Mouse (Mus musculus) kidney, adult 2 months (tissue): ENCODE results near the gene Taok2.

Source experiments
- CTCF ChIP-seq: fragments of 200-500 bp; conservative IDR thresholded peaks from 2 replicates; pipeline ENCODE4 v1.5.1; 2011; ENCODE audit warnings: low read depth, mild to moderate bottlenecking, control low read depth, low read length, moderate library complexity, mixed read lengths; ENCODE audit not compliant: insufficient read depth, insufficient read length
- POLR2A ChIP-seq: fragments of 200-500 bp; IDR thresholded peaks from one replicate; pipeline ENCODE4 v1.6.1; 2011; ENCODE audit warnings: low read depth, low read length, control low read depth

DNA sequence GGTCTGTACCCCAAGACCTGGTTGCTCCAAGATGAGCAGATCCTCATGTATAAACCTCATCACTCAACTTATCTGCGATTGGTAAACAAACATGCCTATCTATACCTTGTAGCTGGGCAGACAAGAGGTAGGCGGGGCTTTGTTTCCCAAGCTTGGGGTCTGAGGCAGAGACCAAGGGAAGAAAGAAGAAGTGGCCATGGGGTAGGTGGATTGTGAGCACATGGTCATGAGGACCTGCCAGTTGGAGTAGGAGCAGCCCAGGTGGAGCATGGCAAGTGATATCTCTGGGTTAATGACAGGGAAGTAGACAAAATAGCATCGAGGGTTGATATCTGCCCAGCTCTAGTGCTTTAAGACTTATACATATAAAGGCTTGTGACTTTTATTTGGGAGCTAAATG is 30.3 kb upstream of the Taok2 start:
- TF ChIP-seq CTCF (no peak), POLR2A (no peak)
